Mouse (Mus musculus): ENCODE measurements at regions not wholly inside any gene's neighbourhood (a gene's known extent, or its start where the extent isn't known, plus 50 kb on each side); places are given as distances from the start of the nearest gene placed in this dataset.
"Not testable (repeated sequence)": the region's sequence is repeated elsewhere in the genome, so short reads cannot be mapped to it uniquely, and the experiment has no call there.

- no peak overlapping the region for H3K4me2 ChIP-seq
- no peaks in the 10 kb centered on the region for H3K4me1 ChIP-seq
- H3K4me3 ChIP-seq: no peak overlapping the region
- no peak overlapping the region for H3K27ac ChIP-seq
- no peak for ATAC-seq (ENCODE audit: insufficient number of reproducible peaks, low FRiP score, low TSS enrichment, low read depth)
- no peaks in the 10 kb centered on the region for H3K27me3 ChIP-seq
- no peaks in the 10 kb centered on the region for H3K36me3 ChIP-seq
- WGBS: 81% methylated on average over 7 of the region's 7 CpGs
- H3K9ac ChIP-seq: no peak overlapping the region
- H3K9me3 ChIP-seq: no peaks in the 10 kb centered on the region
Observed at GRCm38 (mm10) chr6:9820311-9821243, 872.3 kb downstream of the Nxph1 start.

DNA sequence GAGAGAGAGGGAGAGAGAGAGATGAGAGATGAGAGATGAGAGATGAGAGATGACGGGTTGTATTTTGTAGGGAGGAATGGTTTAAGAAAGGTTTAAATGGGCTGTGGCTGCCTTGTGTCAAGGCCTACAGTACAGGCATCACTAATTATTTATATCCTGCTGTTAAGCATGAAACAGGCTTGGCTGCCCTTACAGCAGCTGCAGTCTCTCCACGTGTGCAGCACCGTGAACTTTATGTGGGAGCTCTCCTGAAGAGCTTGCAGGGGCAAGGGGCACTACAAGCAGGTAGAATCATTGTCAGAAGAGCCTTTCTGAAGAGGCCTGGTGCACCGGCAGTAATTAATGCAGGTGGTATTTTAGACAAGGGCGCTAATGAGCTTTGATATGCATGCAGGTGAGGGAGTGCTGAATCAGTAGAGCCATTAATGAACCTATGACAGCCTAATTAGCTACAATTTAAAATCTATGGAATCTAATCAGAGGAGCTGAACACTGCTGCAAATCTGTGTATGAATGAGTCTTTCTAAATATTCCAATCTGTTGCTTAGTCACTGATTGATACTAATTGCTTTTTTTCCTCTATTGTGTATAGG lies 886.7 kb downstream of the Nxph1 start:
- no peak for ATAC-seq (ENCODE audit: insufficient number of reproducible peaks, low FRiP score, low TSS enrichment, low read depth)
- H3K36me3 ChIP-seq: no peaks in the 10 kb centered on the region
- H3K4me1 ChIP-seq: no peaks in the 10 kb centered on the region
- WGBS: 43% methylated on average over 5 of the region's 5 CpGs
- H3K27ac ChIP-seq: no peak overlapping the region
- H3K4me3 ChIP-seq: no peak overlapping the region
- no peak overlapping the region for H3K9ac ChIP-seq
- H3K9me3 ChIP-seq: no peaks in the 10 kb centered on the region
- H3K27me3 ChIP-seq: no peaks in the 10 kb centered on the region
- no peak overlapping the region for H3K4me2 ChIP-seq

- Histone ChIP-seq H3K9me3 (no peaks in the 10 kb centered on the region), H3K4me2 (no peak overlapping the region), H3K4me1 (no peaks in the 10 kb centered on the region), H3K9ac (no peak overlapping the region), H3K27me3 (no peaks in the 10 kb centered on the region), H3K4me3 (no peak overlapping the region), H3K36me3 (no peaks in the 10 kb centered on the region), H3K27ac (no peak overlapping the region)
- no peak for ATAC-seq (ENCODE audit: insufficient number of reproducible peaks, low FRiP score, low TSS enrichment, low read depth)
- WGBS: 63% methylated on average over 2 of the region's 2 CpGs
Observed at GRCm38 (mm10) chr6:9842391-9842790, 894.2 kb downstream of the Nxph1 start.

DNA sequence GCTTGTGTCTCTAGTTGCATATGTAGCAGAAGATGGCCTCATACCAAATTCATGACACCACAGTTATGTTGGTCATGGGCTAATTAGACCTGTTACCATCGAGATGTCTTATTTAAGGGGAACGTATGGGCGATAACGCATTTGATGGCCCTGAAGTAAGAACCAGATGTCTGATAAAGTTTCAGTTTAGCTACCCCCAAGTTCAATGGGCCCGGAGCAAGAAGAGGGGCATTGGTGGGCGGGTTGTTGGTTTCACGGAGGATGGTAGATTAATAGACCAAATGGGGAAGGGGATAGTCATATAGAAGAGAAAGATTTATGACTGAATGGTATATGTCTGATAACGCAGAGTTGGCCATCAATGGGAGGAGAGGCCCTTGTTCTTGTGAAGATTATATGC lies 941.6 kb downstream of the Nxph1 start:
- peak; percentile 100 for ATAC-seq (ENCODE audit: insufficient number of reproducible peaks, low FRiP score, low TSS enrichment, low read depth)
- H3K27ac ChIP-seq, H3K36me3 ChIP-seq, H3K9me3 ChIP-seq, H3K4me1 ChIP-seq, H3K9ac ChIP-seq, H3K27me3 ChIP-seq, H3K4me3 ChIP-seq, H3K4me2 ChIP-seq: not testable (repeated sequence)
- 83% methylated on average over 8 of the region's 8 CpGs for WGBS
